Mouse (Mus musculus): Measurements from ENCODE around the gene Hnrnph1.

Hnrnph1 gene

DNA sequence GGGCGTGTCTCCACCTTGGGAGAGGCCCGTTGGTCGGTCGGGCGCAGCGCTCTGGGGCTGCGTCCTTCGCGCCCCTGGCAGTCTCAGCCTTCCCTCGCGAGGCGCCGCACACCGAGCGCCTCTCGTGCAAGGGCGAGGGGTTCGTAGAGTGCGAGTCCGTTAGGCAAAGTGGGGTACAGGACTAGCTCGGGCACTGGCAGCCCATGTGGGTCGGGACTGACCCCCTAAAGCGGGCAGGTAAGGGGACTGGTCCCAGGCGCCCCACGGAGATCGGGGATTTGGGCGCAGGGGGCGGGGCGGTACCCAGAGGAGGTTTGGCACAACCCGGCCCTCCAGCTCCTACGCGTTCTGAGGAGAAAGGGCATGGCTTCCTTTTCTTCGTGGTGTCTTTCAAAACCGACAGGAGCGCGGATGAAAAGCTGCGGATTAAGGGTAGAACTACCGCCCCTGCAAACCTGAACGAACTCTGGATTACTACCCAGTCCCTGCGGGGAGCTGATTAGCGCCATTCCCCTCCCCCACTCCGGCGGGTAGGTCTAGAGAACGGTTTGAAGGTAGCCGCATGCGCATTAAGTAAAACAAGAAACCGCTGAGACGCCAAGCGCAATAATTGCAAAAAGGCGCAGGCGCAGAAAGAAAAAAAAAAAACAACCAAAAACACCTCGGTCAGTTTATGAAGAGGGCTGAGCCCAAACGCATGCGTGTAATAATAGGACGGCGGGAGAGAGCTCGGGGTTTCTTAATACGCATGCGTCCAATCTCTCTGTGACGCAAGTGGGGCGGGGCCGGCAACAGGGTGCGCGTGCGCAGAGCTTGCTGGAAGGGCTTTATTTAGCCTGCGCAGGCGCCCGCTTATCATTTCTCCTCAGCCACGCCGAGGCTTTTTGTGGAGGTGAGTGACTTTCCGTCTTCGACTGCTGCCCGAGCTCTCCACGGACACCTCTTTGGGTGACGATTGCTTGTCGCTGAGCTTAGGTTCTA lies at the start of gene Hnrnph1:
TSS of gene Hnrnph1 (plus strand) at position 80 of the 981 bp plus-strand sequence.
- in situ Hi-C loops (cut with MboI), result no loop called here

DNA sequence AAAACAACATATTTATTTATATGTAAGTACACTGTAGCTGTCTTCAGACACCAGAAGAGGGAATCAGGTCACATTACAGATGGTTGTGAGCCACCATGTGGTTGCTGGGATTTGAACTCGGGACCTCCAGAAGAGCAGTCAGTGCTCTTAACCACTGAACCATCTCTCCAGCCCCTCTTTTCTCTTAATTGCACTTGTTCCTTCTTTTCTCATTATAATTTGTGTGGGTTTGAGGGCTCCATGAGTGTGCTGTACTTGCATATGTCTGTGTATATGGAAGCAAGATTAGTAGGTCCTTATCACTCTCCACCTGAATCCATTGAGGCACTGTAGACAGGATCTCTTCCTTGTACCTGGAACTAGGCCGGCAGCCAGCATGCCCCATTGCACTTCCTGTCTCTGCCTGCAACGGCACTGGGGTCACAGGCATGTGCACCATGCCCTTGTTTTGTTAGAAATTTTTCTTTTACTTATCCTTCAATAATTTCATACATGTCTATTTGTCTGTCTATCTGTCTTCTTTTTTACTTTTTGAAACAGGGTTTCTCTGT lies 48.6 kb upstream of the Hnrnph1 start:
- in situ Hi-C loops (cut with MboI), result loop anchor here (5.0 kb wide), 1 partner anchor 34 kb away; no protein-coding TSS in a partner anchor

DNA sequence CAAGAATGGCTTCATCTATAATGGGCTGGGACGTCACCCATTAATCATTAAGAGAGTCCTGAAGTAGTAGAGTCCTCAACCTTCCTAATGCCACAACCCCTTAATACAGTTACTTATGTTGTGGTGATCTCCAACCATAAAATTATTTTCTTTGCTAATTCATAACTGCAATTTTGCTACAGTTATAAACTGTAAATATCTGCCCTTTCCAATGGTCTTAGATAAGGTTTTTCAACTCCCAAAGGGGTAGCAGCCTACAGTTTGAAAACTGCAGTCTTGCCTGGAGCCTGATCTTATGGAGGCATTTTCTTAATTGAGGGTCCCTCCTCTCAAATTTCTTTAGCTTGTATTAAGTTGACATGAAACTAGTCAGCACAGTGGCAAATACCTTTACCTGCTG lies 47.4 kb upstream of the Hnrnph1 start:
- in situ Hi-C loops (cut with MboI), result loop anchor here (5.0 kb wide), 1 partner anchor 33 kb away; no protein-coding TSS in a partner anchor

DNA sequence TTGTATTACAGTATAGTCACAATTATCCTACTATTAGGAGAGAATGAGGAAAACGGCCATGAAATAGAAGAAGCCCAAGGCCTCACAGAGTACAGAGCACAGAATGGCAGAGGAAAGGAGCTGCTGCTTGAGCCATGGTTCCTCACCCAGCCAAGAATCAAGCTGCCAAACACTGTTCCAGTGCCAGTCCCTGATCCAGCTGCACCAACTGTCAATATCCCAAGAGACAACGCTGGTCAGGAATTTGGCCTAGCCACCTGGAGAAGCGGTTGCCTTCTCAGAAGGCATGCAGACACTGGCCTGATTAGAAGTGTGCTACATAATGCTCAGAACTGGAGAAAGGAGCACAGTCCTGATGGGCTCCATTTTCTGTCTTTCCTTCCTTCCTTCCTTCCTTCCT lies 43.6 kb upstream of the Hnrnph1 start:
- in situ Hi-C loops (cut with MboI), result no loop called here

DNA sequence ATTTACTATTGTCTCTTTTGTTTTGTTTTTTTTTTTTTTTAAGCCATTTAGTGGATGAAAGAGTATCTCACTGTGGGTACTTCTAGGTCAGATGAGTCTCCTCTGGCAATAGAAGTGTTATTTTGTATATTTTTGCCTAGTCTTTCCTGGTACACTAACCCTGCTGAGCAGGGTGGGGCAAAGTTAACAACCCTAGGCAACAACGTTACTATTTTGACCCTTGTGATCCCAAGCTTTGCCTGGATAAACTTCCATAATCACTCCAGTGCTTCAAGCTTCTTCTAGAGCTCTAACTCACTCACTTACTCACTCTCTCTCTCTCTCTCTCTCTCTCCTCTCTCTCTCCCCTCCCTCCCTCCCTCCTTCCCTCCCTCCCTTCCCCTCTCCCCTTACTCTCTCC lies 40.7 kb upstream of the Hnrnph1 start:
- in situ Hi-C loops (cut with MboI), result no loop called here

DNA sequence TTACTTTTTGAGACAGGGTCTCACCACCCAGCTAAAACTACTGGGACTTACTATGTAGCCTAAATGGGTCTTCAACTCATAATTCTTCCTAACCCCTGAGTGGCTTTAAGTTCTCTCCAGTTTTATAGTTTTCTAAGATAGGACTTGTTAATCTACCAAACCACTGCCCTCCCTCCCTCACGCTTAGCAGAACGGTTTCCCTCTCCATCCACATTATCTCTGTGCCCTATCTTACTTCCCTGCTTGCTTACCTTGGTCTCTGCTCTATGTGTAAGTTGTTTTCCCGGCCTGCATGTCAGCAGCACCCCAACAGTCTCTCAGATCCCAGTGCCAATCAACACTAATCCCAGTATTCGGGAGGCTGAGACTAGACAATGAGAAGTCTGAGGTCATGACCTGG lies 39.9 kb upstream of the Hnrnph1 start:
- in situ Hi-C loops (cut with MboI), result no loop called here

DNA sequence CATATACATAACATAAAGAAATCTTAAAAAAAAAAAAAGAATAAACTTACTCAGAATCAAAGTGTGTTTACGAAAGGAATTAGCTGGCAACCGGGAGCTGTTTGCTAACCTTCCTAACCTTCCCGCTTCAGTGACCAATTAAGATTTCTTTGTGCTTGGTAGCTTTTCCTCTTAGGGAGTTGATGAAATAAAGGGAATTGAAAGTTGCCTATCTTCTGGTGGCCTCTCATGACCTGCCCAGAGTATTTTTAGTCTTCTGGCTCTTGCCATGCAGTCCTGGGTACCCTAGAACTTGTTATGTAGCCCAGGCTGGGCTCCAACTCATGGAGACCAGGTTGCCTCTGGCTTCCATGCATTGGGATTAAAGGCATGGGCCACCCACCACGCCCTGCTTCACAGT lies 31.3 kb upstream of the Hnrnph1 start:
- in situ Hi-C loops (cut with MboI), result no loop called here

DNA sequence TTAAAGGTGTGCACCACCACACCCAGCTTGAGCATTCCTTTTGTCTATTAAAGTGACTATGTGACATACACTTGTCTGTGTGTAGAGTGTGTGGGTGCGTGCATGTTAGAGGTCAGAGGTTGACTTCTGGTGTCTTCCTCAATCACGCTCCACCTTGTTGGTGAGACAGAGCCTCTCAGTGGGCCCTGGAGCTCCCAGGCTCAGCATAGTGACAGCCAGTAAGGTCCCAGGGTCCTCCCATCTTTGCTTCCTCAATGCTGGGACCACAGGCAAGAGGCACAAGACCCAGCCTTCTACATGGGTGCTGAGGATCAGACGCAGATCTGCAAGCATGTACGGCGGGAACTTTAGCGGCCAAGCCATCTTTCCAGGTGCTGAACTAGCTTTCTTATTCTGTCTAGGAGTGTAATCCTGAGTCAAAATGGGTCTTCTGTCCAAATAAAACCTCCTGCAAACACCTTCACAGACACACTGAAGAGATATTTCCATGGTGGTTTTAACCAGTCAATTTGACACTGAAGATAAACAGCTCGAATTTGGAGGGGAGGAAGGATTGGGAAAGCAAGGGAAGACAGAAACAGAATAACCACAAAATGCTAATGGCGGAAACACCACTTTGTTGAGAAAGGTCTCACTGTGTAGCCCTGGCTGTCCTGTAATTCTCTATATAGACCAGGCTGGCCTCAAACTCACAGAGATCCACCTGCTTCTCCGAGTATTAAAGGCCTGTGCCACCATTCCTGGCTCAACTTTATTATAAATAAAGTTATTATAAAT lies 30.3 kb upstream of the Hnrnph1 start:
- in situ Hi-C loops (cut with MboI), result no loop called here

DNA sequence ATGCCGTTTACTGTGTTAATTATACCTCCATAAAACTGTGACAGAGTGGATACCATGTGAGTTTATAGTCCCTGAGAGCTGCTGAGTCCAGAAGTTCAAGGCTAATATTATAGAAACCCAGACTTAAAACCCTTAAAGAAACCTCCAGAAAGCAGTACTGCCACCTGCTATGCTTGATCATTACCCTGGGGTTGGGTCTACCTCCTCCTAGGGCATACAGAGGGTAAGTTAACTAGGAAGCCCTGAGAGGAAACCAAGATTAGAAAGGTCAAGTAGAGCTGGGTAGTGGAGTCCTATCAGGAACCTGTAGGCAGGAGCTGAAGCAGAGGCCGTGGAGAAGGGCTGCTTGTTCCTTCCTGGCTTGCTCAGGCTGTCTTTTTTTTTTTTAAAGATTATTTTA lies 24.6 kb upstream of the Hnrnph1 start:
- in situ Hi-C loops (cut with MboI), result no loop called here

DNA sequence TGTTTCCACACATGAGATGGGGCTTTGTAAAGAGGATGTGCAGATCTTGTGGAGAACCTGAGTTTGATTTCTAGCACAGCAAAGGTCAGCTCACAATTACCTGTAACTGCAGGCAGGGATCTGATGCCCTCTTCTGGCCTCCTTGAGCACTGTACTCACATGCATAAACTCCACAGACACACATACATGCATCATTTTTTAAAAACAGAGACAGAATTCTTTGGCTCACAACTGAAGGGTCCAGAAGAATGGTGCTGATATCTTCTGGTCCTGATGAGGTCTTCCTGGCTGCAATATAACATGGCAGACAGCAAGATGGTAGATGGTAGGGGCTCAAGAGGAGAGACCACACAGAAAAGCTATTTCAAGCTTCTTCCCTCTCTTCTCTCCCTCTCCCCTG lies 22.6 kb upstream of the Hnrnph1 start, which contains the start of gene Cby3:
TSS of gene Cby3 (plus strand) at position 301 of the 400 bp plus-strand sequence.
- in situ Hi-C loops (cut with MboI), result no loop called here

DNA sequence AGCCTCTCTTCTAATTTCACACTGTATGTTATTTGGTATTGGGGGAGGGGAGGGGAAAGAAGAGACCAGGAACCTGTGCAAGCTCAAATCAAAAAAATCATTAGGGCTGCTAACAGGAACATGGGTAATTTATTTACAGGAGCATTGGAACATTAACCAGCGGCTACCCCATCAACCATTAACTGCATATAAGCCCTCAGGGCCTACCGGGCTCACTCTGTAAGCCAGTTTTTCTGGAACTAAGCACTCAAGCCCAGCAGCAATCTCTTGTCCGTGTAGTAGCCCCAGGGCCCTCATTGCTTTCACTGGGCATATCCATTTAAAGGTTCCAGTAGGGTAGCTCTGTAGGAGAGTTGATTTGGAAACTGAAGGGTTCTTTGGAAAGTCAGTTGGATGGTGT lies 21.9 kb upstream of the Hnrnph1 start:
- in situ Hi-C loops (cut with MboI), result no loop called here

DNA sequence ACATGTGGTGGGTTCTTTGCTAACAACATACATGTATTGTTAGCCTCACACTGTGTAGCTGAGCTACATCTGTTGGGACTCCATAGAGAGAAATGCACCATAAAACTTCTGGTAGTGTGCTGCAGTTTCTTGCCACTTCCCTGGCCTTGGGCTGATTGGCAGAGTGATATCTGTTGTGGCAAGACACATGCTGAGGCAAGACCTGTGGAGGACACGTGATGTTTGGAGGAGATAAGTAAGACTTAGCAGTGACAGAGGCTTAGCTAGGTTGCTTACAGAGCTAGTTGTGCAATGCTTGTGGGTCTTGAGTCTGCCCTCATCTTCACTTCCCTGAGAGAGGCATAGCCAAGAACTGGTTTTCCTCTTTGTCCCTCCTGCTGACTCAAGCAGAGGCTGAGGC lies 21.4 kb upstream of the Hnrnph1 start:
- in situ Hi-C loops (cut with MboI), result no loop called here

DNA sequence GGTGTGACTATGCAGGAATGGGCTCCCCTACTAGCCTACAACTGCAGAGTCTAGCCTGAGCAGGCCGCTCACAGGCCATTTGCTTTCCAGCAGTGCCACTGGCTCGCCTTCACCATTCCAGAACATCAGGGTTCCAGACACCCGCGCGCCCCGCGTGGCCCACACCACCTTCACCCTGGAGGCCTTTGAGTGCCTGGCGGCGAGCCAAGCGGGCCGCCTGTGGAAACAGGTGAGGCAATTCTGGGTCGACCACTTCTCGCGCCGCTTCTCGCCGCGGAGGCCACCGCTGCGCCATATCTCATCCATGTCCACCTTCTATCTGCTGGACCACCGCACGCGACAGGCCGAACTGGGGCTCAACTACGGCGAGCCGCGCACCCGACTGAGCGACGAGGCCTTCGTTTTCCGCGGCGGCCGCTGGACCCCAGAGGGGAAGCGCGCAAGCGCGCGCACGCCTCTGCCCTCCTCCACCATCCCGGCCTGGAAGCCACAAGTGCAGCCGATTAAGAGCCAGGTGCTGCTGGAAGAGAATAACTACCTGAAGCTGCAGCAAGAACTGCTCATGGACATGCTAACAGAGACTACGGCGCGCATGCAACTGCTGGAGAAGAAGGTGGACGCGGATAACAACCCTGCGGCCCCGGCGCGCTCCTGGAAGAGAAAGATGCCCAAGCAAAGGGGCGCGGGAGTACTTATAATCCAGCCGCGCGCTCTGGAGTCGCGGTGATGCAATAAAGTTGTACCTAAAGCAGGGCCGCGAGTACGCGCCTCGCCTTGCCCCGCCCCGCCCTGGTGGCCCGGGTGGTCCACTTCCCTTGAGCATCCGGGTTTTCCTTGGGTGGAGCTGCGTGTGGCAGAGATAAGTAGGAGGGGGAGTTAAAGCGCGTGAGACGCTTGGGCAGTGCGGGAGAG lies 17.6 kb upstream of the Hnrnph1 start:
- in situ Hi-C loops (cut with MboI), result no loop called here

DNA sequence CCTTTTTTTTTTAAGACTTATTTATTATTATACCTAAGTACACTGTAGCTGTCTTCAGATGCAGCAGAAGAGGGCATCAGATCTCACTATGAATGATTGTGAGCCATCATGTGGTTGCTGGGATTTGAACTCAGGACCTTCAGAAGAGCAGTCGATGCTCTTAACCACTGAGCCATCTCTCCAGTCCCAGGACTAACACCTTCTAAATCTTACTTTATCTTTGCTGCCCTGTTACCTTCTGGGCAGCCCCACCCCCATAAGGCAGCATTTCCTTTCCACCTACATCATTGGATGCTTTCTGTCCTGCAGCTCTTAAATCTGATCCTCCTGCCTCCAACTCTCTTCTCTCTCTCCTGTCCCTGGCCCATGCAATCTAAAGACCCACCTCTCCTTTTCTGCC lies 15.5 kb upstream of the Hnrnph1 start:
- in situ Hi-C loops (cut with MboI), result loop anchor here (5.0 kb wide), 1 partner anchor 34 kb away; the partner anchor contains the start of gene Canx

DNA sequence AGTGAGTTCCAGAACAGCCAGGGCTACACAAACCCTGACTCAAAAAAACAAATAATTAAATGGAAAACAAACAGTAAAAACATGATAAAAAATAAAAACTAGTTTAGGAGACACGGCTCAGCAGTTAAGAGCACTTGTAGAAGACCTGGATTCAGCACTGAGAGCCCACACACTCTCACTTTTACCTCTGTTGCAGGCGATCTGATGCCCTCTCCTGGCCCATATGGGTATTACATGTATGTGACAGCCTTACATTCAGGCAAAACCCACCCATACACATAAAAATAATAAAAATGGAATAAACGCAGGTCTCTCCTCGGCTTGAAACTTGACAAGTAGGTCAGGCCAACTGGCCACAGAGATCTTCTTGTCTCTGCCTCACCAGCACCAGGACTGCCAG lies 12.2 kb upstream of the Hnrnph1 start:
- in situ Hi-C loops (cut with MboI), result loop anchor here (5.0 kb wide), 1 partner anchor 37 kb away; the partner anchor contains the start of gene Canx

DNA sequence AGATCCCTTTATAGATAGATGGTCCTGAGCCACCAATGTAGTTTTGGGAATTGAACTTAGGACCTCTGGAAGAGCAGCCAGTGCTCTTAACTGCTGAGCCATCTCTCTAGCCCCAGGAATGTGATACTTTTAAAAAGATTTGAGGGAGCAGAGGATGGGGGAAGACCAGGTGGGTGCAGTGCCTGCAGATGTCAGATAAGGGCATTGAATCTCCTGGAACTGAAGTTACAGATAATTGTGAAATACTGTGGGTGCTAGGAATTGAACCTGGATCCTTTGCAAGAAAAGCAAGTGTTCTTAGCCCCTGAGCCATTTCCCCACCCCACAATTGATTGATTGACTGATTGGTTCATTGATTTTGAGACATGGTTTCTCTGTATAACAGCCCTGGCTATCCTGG lies 11.5 kb upstream of the Hnrnph1 start:
- in situ Hi-C loops (cut with MboI), result no loop called here

DNA sequence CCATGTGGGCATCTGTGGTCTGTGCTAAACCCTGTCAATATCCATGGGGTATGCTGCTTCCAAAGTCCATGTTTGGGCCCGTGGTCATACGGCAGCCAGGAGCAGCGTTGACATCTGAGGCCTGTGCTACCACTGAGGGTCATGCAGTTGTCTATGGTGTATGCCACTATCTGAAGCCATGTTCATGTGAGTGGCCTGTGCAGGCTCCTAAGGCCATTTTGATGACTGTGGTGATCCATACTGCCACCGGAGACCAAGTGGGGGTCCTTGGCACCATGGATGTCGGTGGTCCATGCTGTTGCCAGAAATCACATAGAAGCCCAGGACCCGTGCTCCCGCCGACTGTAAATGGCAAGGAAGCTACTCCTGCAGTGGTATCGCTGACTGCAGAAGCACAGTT lies 9.3 kb upstream of the Hnrnph1 start:
- in situ Hi-C loops (cut with MboI), result no loop called here

DNA sequence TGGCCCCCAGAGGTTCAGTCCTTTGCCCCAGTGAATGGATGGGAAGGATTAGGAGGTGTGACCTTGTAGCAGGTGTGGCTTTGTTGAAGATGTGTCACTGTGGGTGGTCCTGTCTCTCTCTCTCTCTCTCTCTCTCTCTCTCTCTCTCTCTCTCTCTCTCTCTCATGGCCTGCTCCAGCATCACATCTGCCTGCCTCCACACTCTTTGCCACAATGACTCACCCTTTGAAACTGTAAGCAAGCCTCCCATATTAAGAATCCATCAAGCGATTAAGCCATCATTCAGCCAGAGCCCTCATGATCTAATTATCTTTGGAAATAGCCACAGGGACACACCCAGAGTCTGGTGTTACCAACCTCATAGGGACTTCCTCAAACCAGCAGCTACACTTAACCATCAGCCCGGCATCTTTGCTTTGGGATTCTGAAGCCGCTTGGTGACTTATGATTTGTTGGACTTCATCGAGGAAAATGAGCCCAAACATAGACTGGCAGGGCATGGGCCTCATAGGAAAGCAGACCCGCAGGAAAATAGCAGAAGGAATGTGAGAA lies 7.4 kb upstream of the Hnrnph1 start:
- in situ Hi-C loops (cut with MboI), result no loop called here

DNA sequence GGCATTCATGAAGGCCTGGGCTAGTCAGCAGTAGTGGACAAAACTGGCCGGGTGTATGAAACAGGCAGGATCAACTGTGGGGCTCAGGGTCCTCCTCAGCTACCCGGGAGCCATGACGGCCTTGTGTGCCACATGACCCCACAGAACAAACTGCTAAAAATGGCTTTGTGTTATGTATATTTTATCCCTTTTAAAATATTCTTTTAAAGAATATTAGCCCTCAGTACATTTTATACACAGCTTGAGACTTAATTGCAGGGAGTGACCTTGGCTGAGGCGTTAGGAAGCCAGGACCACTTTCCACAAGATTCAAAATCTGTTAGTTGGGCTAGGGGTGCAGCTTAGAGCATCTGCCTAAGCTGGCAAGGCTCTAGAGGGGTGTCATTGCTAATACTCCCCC lies 5.8 kb upstream of the Hnrnph1 start:
- in situ Hi-C loops (cut with MboI), result no loop called here

DNA sequence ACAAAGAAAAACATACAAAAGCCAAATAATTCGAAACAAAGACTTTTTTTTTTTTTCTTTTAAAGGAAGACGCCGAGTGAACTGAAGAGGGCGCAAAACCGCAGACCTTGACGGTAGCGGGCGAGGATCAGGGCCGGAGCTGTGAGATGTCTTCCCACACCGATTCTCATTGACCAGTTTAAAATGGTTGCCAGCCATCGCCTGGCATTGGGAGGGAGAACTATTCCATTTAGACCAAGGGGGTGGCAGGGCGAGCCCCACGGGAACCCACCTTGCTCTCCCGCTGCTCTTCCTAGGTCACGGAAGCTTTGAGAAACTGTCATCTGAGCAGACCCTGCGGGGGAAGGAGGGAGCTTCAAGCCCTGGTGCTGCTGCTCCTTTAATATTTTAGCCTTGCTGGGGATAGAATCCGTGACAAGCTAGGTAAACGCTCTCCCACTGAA lies 5.4 kb upstream of the Hnrnph1 start:
- in situ Hi-C loops (cut with MboI), result no loop called here

DNA sequence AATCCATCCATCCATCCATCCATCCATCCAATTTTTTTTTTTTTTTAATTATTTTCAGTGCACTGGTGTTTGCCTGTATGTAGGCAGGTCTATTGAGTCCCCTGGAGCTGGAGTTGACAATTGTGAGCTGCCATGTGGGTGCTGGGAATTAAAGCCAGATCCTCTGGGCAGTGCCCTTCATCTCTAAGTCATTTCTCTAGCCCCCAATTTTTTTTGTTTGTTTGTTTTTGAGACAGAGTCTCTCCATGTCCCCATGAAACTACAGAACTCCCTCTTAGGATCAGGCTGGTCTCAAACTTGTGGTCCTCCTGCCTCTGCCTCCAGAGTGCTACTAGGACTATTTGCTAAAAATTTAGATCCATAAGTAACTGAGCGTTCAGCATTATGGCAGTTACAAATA lies 4.9 kb upstream of the Hnrnph1 start:
- in situ Hi-C loops (cut with MboI), result no loop called here
